Comparison of ENCODE assay signal across 8 mouse cellular contexts in genomic region chr1:73364300-73364683, GRCm38 (mm10).
DNase-seq lines count a peak whose midpoint lies in the region; ATAC-seq and TF ChIP-seq lines count a peak whose summit lies in the region.

No protein-coding gene starts in this region.

- no peak for ATAC-seq in heart, embryonic 14.5 days (ENCODE audit: insufficient number of reproducible peaks, insufficient read depth, low FRiP score, low read depth)
- ATAC-seq in midbrain, postnatal 0 days (ENCODE audit: low FRiP score), result no peak
- ATAC-seq in limb, embryonic 14.5 days (ENCODE audit: low FRiP score, low read depth), result no peak
- no peak for ATAC-seq in stomach, postnatal 0 days (ENCODE audit: low FRiP score, low TSS enrichment)

- peaks cover 40 to 70% of the 10 kb centered on the region in 2 experiments for H3K4me1 ChIP-seq in heart, embryonic 14.5 days (ENCODE audit: control insufficient read depth in 2 of 2, insufficient read depth in 2 of 2, low read length in 2 of 2)
- H3K4me1 ChIP-seq in midbrain, embryonic 10.5 days, result peaks cover 46% of the 10 kb centered on the region
- H3K4me1 ChIP-seq in midbrain, postnatal 0 days (ENCODE audit: insufficient read depth, low read length), result 0 out of 2 replicates have a peak, but pooled peaks cover 5% of the 10 kb centered on the region
- H3K4me1 ChIP-seq in limb, embryonic 14.5 days (ENCODE audit: control insufficient read depth, insufficient read depth, low read length), result peaks cover 39% of the 10 kb centered on the region
- peaks cover 11% of the 10 kb centered on the region; the same call in 1 of the 2 replicates for H3K4me1 ChIP-seq in stomach, postnatal 0 days (replicated peaks; ENCODE audit: control insufficient read depth, insufficient read depth)

- no peak for TF ChIP-seq EP300 in stomach, postnatal 0 days (optimal IDR thresholded peaks at IDR 0.05)

- no peak overlapping the region for H3K4me3 ChIP-seq in heart, embryonic 14.5 days (ENCODE audit: control insufficient read depth in 1 of 2, insufficient read depth in 1 of 2, low read depth in 1 of 2, low read length in 2 of 2)
- H3K4me3 ChIP-seq in midbrain, embryonic 10.5 days, result no peak overlapping the region
- no peak overlapping the region for H3K4me3 ChIP-seq in midbrain, postnatal 0 days (ENCODE audit: low read depth, low read length)
- no peak overlapping the region for H3K4me3 ChIP-seq in limb, embryonic 14.5 days (replicated peaks; ENCODE audit: low read length)
- H3K4me3 ChIP-seq in stomach, postnatal 0 days (ENCODE audit: low read depth, low read length), result no peak overlapping the region

- TF ChIP-seq POLR2A in limb, embryonic 14.5 days (IDR thresholded peaks at IDR 0.05; ENCODE audit: borderline replicate concordance, extremely low read depth, insufficient read depth, insufficient read length), result no peak

- H3K36me3 ChIP-seq in heart, embryonic 14.5 days (ENCODE audit: control insufficient read depth, insufficient read depth, low read length), result no peaks in the 10 kb centered on the region
- H3K36me3 ChIP-seq in midbrain, embryonic 10.5 days, result no peaks in the 10 kb centered on the region
- H3K36me3 ChIP-seq in midbrain, postnatal 0 days (ENCODE audit: insufficient read depth, low read length), result no peaks in the 10 kb centered on the region
- no peaks in the 10 kb centered on the region for H3K36me3 ChIP-seq in limb, embryonic 14.5 days (ENCODE audit: control insufficient read depth, insufficient read depth, low read length)
- H3K36me3 ChIP-seq in stomach, postnatal 0 days (ENCODE audit: control insufficient read depth, insufficient read depth, low read length), result no peaks in the 10 kb centered on the region

- DNase-seq in heart, adult 18-20 months, result no peak
- DNase-seq in midbrain, embryonic 10.5 days (ENCODE audit: low spot score), result no peak
- DNase-seq in midbrain, postnatal 0 days (ENCODE audit: low spot score), result no peak
- DNase-seq in limb, embryonic 14.5 days (ENCODE audit: low spot score), result no peak
- no peak for DNase-seq in stomach, postnatal 0 days (ENCODE audit: low spot score)
- no peak for DNase-seq in urinary bladder, adult 18-20 months (ENCODE audit: low spot score in 2 of 2)
- no peak for DNase-seq in T-cell, adult 2 months (ENCODE audit: low spot score)

- 73% methylated on average over 7 of the region's 7 CpGs for WGBS in heart, embryonic 14.5 days
- whole genome bisulfite sequencing in midbrain, embryonic 10.5 days, result 66% methylated on average over 7 of the region's 7 CpGs
- 56% methylated on average over 7 of the region's 7 CpGs for WGBS in midbrain, postnatal 0 days
- WGBS in limb, embryonic 14.5 days, result 25% methylated on average over 7 of the region's 7 CpGs
- 54% methylated on average over 7 of the region's 7 CpGs for WGBS in stomach, postnatal 0 days

- H3K4me2 ChIP-seq in heart, embryonic 14.5 days (ENCODE audit: low read length), result peak overlapping the region; percentile 51
- no peak overlapping the region for H3K4me2 ChIP-seq in midbrain, postnatal 0 days (ENCODE audit: low read depth, low read length, poor library complexity, severe bottlenecking)
- H3K4me2 ChIP-seq in limb, embryonic 14.5 days (replicated peaks; ENCODE audit: low read depth, low read length, severe bottlenecking), result no peak overlapping the region
- no peak overlapping the region for H3K4me2 ChIP-seq in stomach, postnatal 0 days (replicated peaks; ENCODE audit: low read depth)

- no peaks in the 10 kb centered on the region for H3K9me3 ChIP-seq in heart, embryonic 14.5 days (ENCODE audit: control insufficient read depth, low read length)
- no peaks in the 10 kb centered on the region for H3K9me3 ChIP-seq in midbrain, embryonic 10.5 days (replicated peaks)
- H3K9me3 ChIP-seq in midbrain, postnatal 0 days (ENCODE audit: low read length), result no peaks in the 10 kb centered on the region
- H3K9me3 ChIP-seq in limb, embryonic 14.5 days (ENCODE audit: control insufficient read depth, low read length), result no peaks in the 10 kb centered on the region
- H3K9me3 ChIP-seq in stomach, postnatal 0 days (ENCODE audit: control insufficient read depth, low read length), result no peaks in the 10 kb centered on the region

- no peak for TF ChIP-seq CTCF in midbrain, postnatal 0 days (IDR thresholded peaks at IDR 0.05)
- TF ChIP-seq CTCF in stomach, postnatal 0 days (IDR thresholded peaks at IDR 0.05; ENCODE audit: low read depth), result no peak

- no peaks in the 10 kb centered on the region for H3K27me3 ChIP-seq in heart, embryonic 14.5 days (ENCODE audit: control insufficient read depth, insufficient read depth, low read length)
- H3K27me3 ChIP-seq in midbrain, embryonic 10.5 days (ENCODE audit: low read depth, poor library complexity, severe bottlenecking), result peaks cover 5% of the 10 kb centered on the region; the same call in 1 of the 2 replicates
- H3K27me3 ChIP-seq in midbrain, postnatal 0 days (ENCODE audit: insufficient read depth, low read length), result no peaks in the 10 kb centered on the region
- no peaks in the 10 kb centered on the region for H3K27me3 ChIP-seq in limb, embryonic 14.5 days (ENCODE audit: control insufficient read depth, insufficient read depth, low read length)
- no peaks in the 10 kb centered on the region for H3K27me3 ChIP-seq in stomach, postnatal 0 days (ENCODE audit: control insufficient read depth, insufficient read depth, low read length)

- 0 out of 2 replicates have a peak overlapping the region, but pooled peaks have one; percentile 4 for H3K9ac ChIP-seq in heart, embryonic 14.5 days (ENCODE audit: low read length)
- H3K9ac ChIP-seq in midbrain, postnatal 0 days (replicated peaks; ENCODE audit: low read length, poor library complexity, severe bottlenecking), result no peak overlapping the region
- H3K9ac ChIP-seq in limb, embryonic 14.5 days (ENCODE audit: low read depth, low read length, severe bottlenecking), result no peak overlapping the region
- H3K9ac ChIP-seq in stomach, postnatal 0 days (ENCODE audit: low read length), result no peak overlapping the region

- H3K27ac ChIP-seq in heart, embryonic 14.5 days (replicated peaks in 1 of 2; ENCODE audit: control insufficient read depth in 1 of 2, insufficient read depth in 1 of 2, low read depth in 2 of 2, low read length in 2 of 2), result peak overlapping the region; percentile 85 to 98; a peak in 3 of 4 replicates
- H3K27ac ChIP-seq in midbrain, embryonic 10.5 days (replicated peaks), result peak overlapping the region; percentile 82
- no peak overlapping the region for H3K27ac ChIP-seq in midbrain, postnatal 0 days (ENCODE audit: low read depth, low read length)
- H3K27ac ChIP-seq in limb, embryonic 14.5 days (replicated peaks; ENCODE audit: low read depth, low read length), result peak overlapping the region; percentile 59
- peak overlapping the region; percentile 84 for H3K27ac ChIP-seq in stomach, postnatal 0 days (replicated peaks)
